Mouse (Mus musculus) lung, adult 2 months (tissue): ENCODE data around the gene Herc2. TPM values are rescaled to one million over a fixed set of nuclear protein-coding genes. Genes with fewer than 3 reads are reported as not detected.

Experiments
- DNase-seq: peaks from one replicate; pipeline ENCODE4 v3.0.0; 2022
- H3K4me1 ChIP-seq: fragments of 200-500 bp; 2 replicates; pipeline ENCODE4 v1.6.1; 2011; ENCODE audit warnings: low read length; ENCODE audit not compliant: control insufficient read depth, insufficient read depth
- H3K4me3 ChIP-seq: fragments of 200-500 bp; replicated peaks from 2 replicates; pipeline ENCODE3; 2011; ENCODE audit warnings: low read depth, mild to moderate bottlenecking, control low read depth, low read length; ENCODE audit errors: extremely low read depth
- CTCF ChIP-seq: fragments of 200-500 bp; IDR thresholded peaks from 2 replicates; pipeline ENCODE4 v1.5.1; 2011; ENCODE audit warnings: mild to moderate bottlenecking, low read length, control low read depth; ENCODE audit not compliant: insufficient read depth
- POLR2A ChIP-seq: fragments of 200-500 bp; IDR thresholded peaks from 2 replicates; pipeline ENCODE4 v1.6.1; 2011; ENCODE audit warnings: low read depth, mild to moderate bottlenecking, control low read depth, low read length, borderline replicate concordance; ENCODE audit errors: extremely low read depth
- WGBS: fragments of 180-500 bp; shearing (Covaris S2); methylation state at CpG from one replicate; pipeline ENCODE4 v1.1.7; 2018; 5-methylcytosine and 5-hydroxymethylcytosine counted together
- polyA plus RNA-seq: library from polyadenylated mRNA; depleted of rRNA; stranded (reverse); fragments of >200 nt; gene quantifications from 2 replicates; pipeline ENCODE4 v1.2.3, GENCODE M21; 2012

Herc2 gene
- polyA plus RNA-seq, 1 experiment: 23.7 TPM

GRCm38 (mm10) chr7:56120968-56121367 lies 71.0 kb downstream of the Herc2 start:
- TF ChIP-seq CTCF (no peak), POLR2A (no peak)
- no peak for DNase-seq
- H3K4me1 ChIP-seq: no peaks in the 10 kb centered on the region
- H3K4me3 ChIP-seq: no peak overlapping the region
- WGBS: 87% methylated on average over 7 of the region's 7 CpGs

GRCm38 (mm10) chr7:56121425-56121824 lies 71.4 kb downstream of the Herc2 start:
- DNase-seq: no peak
- no peak overlapping the region for H3K4me3 ChIP-seq
- no peaks in the 10 kb centered on the region for H3K4me1 ChIP-seq
- no peak for TF ChIP-seq CTCF
- TF ChIP-seq POLR2A: no peak
- 90% methylated on average over 5 of the region's 5 CpGs for WGBS

GRCm38 (mm10) chr7:56128080-56128479 lies 78.1 kb downstream of the Herc2 start:
- no peak overlapping the region for H3K4me3 ChIP-seq
- no peak for DNase-seq
- 98% methylated on average over 3 of the region's 3 CpGs for WGBS
- TF ChIP-seq CTCF (no peak), POLR2A (no peak)
- no peaks in the 10 kb centered on the region for H3K4me1 ChIP-seq

GRCm38 (mm10) chr7:56129577-56129976 lies 79.6 kb downstream of the Herc2 start:
- TF ChIP-seq POLR2A (no peak), CTCF (no peak)

GRCm38 (mm10) chr7:56131548-56131947 lies 81.6 kb downstream of the Herc2 start:
- WGBS: 53% methylated on average over 6 of the region's 6 CpGs

More at GRCm38 (mm10) chr7:56129577-56129976, 79.6 kb downstream of the Herc2 start:
- 84% methylated on average over 3 of the region's 3 CpGs for WGBS
- Histone ChIP-seq H3K4me1 (no peaks in the 10 kb centered on the region), H3K4me3 (no peak overlapping the region)
- no peak for DNase-seq

GRCm38 (mm10) chr7:56138706-56139105 lies 88.7 kb downstream of the Herc2 start:
- 88% methylated on average over 7 of the region's 7 CpGs for WGBS
- no peak overlapping the region for H3K4me3 ChIP-seq
- no peak for DNase-seq
- no peaks in the 10 kb centered on the region for H3K4me1 ChIP-seq
- TF ChIP-seq POLR2A: no peak
- no peak for TF ChIP-seq CTCF

More at GRCm38 (mm10) chr7:56131548-56131947, 81.6 kb downstream of the Herc2 start:
- H3K4me1 ChIP-seq: no peaks in the 10 kb centered on the region
- TF ChIP-seq CTCF (no peak), POLR2A (no peak)
- H3K4me3 ChIP-seq: no peak overlapping the region
- no peak for DNase-seq

- WGBS: 97% methylated on average over 3 of the region's 3 CpGs
- TF ChIP-seq POLR2A (no peak), CTCF (no peak)
- Histone ChIP-seq H3K4me3 (no peak overlapping the region), H3K4me1 (no peaks in the 10 kb centered on the region)
- no peak for DNase-seq
Observed at GRCm38 (mm10) chr7:56146424-56146823, 96.4 kb downstream of the Herc2 start.

GRCm38 (mm10) chr7:56148925-56149324 lies 98.9 kb downstream of the Herc2 start:
- H3K4me1 ChIP-seq: no peaks in the 10 kb centered on the region
- TF ChIP-seq POLR2A (no peak), CTCF (no peak)
- WGBS: 82% methylated on average over 7 of the region's 7 CpGs
- H3K4me3 ChIP-seq: no peak overlapping the region
- DNase-seq: no peak

- H3K4me3 ChIP-seq: no peak overlapping the region
- DNase-seq: no peak
- TF ChIP-seq CTCF: no peak
- TF ChIP-seq POLR2A: no peak
- H3K4me1 ChIP-seq: no peaks in the 10 kb centered on the region
- WGBS: 90% methylated on average over 16 of the region's 16 CpGs
Observed at GRCm38 (mm10) chr7:56151885-56152676, 102.1 kb downstream of the Herc2 start.

GRCm38 (mm10) chr7:56153161-56153560 lies 103.2 kb downstream of the Herc2 start:
- TF ChIP-seq CTCF (no peak), POLR2A (no peak)

More at GRCm38 (mm10) chr7:56153161-56153560, 103.2 kb downstream of the Herc2 start:
- DNase-seq: no peak
- Histone ChIP-seq H3K4me3 (no peak overlapping the region), H3K4me1 (no peaks in the 10 kb centered on the region)
- WGBS: 86% methylated on average over 9 of the region's 9 CpGs
